Mouse (Mus musculus): Measurements from ENCODE around the gene Trim65.

DNA sequence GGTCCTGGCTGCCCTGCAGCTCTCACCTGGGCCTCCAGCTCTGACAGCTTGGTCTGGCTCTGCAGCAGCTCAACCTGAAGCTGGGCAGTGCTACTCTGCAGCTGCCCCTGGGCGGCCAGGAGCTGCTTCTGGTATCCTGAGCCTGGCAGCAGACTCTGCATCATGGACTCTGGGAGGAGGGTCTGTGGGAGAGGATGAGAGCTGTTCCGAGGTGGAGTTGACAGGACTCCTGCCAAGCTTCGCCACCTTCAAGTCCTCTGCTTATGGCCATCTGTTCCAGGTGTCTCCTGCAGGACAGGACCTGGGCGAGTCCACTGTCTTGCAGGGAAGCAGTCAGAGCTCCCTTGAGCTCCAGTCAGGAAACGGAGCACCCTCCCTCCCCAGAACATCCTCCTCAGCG is 18.4 kb upstream of the Trim65 start:
- TF ChIP-seq CTCF (IDR thresholded peaks at IDR 0.05; ENCODE audit: extremely low read depth, insufficient read length, insufficient replicate concordance, low read depth, low read length) (no peak), POLR2A (IDR thresholded peaks at IDR 0.05; ENCODE audit: low read depth, low read length) (no peak)
